Mouse (Mus musculus) liver, embryonic 11.5 days (tissue): ENCODE measurements around the gene Tbc1d25. TPM values are rescaled to one million over a fixed set of nuclear protein-coding genes. Genes with fewer than 3 reads are reported as not detected.
A peak's percentile ranks its signal among the peaks of the same experiment; 100 is the strongest.

Source experiments
- ATAC-seq: fragments of 200-750 bp; cut with Nextera tagmentation; replicated peaks from 2 replicates; pipeline ENCODE4 v1.8.0; 2017; ENCODE audit warnings: moderate number of reproducible peaks, mild to moderate bottlenecking, moderate TSS enrichment, moderate library complexity; ENCODE audit not compliant: low FRiP score
- DNase-seq: peaks from one replicate; pipeline ENCODE4 v3.0.0-alpha.2; 2017; ENCODE audit warnings: low spot score
- H3K27ac ChIP-seq: fragments of 300-500 bp; sonication (generic); 2 replicates; pipeline ENCODE4 v1.5.1; 2014; ENCODE audit warnings: mild to moderate bottlenecking, low read depth, low read length, control low read depth
- H3K27me3 ChIP-seq: fragments of 300-500 bp; sonication (generic); replicated peaks from 2 replicates; pipeline ENCODE4 v1.6.1; 2014; ENCODE audit warnings: low read length, mixed read lengths; ENCODE audit not compliant: control insufficient read depth, insufficient read depth
- H3K36me3 ChIP-seq: fragments of 300-500 bp; sonication (generic); 2 replicates; pipeline ENCODE4 v1.6.1; 2014; ENCODE audit warnings: mild to moderate bottlenecking, low read length, moderate library complexity, mixed read lengths; ENCODE audit not compliant: control insufficient read depth, insufficient read depth
- H3K4me1 ChIP-seq: fragments of 300-500 bp; sonication (generic); replicated peaks from 2 replicates; pipeline ENCODE4 v1.6.1; 2014; ENCODE audit warnings: low read length, mixed read lengths; ENCODE audit not compliant: control insufficient read depth, insufficient read depth
- H3K4me2 ChIP-seq: fragments of 300-500 bp; sonication (generic); 2 replicates; pipeline ENCODE4 v1.6.1; 2014; ENCODE audit warnings: mild to moderate bottlenecking, control low read depth, moderate library complexity
- H3K4me3 ChIP-seq: fragments of 300-500 bp; sonication (generic); 2 replicates; pipeline ENCODE4 v1.5.1; 2014; ENCODE audit warnings: low read depth, low read length, control low read depth
- H3K9ac ChIP-seq: fragments of 300-500 bp; sonication (generic); 2 replicates; pipeline ENCODE4 v1.6.1; 2014; ENCODE audit warnings: low read depth, low read length, control low read depth
- H3K9me3 ChIP-seq: fragments of 300-500 bp; sonication (generic); 2 replicates; pipeline ENCODE4 v1.6.1; 2016; ENCODE audit warnings: low read length, inconsistent platforms, mixed read lengths; ENCODE audit not compliant: control insufficient read depth
- WGBS: fragments of 180-500 bp; shearing (Covaris S2); extraction: QIAGEN DNeasy Blood & Tissue Kit; methylation state at CpG from one replicate; pipeline ENCODE4 v1.1.7; 2014; 5-methylcytosine and 5-hydroxymethylcytosine counted together
- polyA plus RNA-seq: library from polyadenylated mRNA; unstranded; fragments of >200 nt; fragmentation: Nextera tagmentation; extraction: Ambion mirVana; gene quantifications from 2 replicates; pipeline ENCODE4 v1.2.1, GENCODE M21; 2014

The Tbc1d25 gene
- polyA plus RNA-seq, result 10.5 and 11.1 TPM in 2 replicates

GRCm38 (mm10) chrX:8175504-8176385, at the start of gene Tbc1d25:
Gene Tbc1d25, minus strand, starts transcription at chrX:8176181.
- H3K9me3 ChIP-seq, result no peaks in the 10 kb centered on the region
- H3K4me3 ChIP-seq, result peak within 1 kb of the TSS; percentile 61
- no peaks in the 10 kb centered on the region for H3K27me3 ChIP-seq
- peak within 1 kb of the TSS; percentile 75 for H3K27ac ChIP-seq
- WGBS, result 9% methylated on average over 56 of the region's 56 CpGs
- H3K4me2 ChIP-seq, result peak within 1 kb of the TSS; percentile 63
- H3K9ac ChIP-seq, result peak within 1 kb of the TSS; percentile 70
- DNase-seq (peak; percentile 78), ATAC-seq (peak; percentile 91)
- H3K4me1 ChIP-seq, result 0 out of 2 replicates have a peak, but pooled peaks cover 2% of the 10 kb centered on the region
- no peaks in the 10 kb centered on the region for H3K36me3 ChIP-seq

DNA sequence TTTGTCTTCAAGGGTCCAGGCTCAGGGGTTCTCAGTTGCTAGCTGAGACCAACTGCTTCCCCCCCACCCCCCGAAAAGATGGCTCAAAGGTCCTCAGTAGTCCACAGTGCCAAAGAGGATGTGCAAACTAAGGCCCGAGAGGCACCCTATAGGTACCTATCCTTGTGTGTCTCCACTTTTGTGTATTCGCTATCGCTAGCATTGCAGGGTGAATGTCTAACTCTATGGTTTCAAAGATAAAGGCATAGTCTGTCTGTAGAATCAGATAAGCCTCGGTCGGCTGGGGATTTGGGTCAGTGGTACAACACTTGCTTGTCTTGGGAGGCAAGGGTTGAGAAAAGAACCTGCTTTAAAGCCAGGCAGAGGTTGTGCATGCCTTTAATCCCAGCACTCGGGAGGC, 47.5 kb upstream of the Tbc1d25 start:
- no peaks in the 10 kb centered on the region for H3K27me3 ChIP-seq
- WGBS, result 69% methylated on average over 7 of the region's 7 CpGs
- H3K4me1 ChIP-seq, result no peaks in the 10 kb centered on the region
- no peak overlapping the region for H3K4me2 ChIP-seq
- DNase-seq (no peak), ATAC-seq (0 out of 2 replicates have a peak, but pooled peaks have one; percentile 56)
- no peaks in the 10 kb centered on the region for H3K36me3 ChIP-seq
- H3K9ac ChIP-seq, result no peak overlapping the region
- H3K9me3 ChIP-seq, result no peaks in the 10 kb centered on the region
- no peak overlapping the region for H3K27ac ChIP-seq
- no peak overlapping the region for H3K4me3 ChIP-seq

DNA sequence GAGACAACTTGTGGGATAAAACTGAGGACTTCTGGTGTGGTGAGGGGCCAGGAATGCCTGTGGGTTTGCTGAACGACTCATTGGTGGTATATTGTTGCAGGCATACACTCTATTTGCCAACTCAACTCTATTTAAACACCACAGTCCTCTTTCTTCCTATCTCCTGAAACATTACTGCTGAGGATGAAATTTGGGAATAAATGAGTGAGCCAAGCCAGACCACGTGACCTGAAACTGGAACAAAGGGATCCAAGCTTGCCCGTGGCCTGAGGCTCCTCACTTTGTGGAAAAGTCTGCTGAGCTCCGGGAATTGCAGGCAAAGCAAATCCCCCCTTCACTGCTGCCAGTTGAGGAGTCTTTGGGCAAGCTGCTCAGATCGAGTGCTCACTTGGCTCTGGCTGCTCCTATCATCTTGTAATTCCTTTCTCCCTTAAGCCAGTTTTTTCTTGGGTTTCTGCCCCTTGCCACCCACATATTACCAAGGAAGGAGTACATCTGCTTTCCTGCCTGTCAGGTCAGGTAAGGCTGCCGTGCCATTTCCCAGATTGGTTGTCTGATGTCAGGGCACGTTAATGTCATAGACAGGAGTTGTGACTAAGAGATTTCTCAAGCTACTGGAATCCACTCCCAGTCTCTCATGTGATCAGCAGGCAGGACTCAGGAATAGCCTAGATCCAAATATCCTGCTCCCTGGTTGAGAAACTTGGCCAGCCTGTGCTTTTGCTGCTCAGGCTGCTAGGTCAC, 46.9 kb upstream of the Tbc1d25 start:
- no peak overlapping the region for H3K9ac ChIP-seq
- no peaks in the 10 kb centered on the region; the same call in 1 of the 2 replicates for H3K27me3 ChIP-seq
- H3K4me2 ChIP-seq, result no peak overlapping the region
- no peak for DNase-seq
- no peaks in the 10 kb centered on the region for H3K9me3 ChIP-seq
- no peaks in the 10 kb centered on the region for H3K36me3 ChIP-seq
- no peak for ATAC-seq
- H3K4me1 ChIP-seq, result no peaks in the 10 kb centered on the region
- H3K27ac ChIP-seq, result no peak overlapping the region
- H3K4me3 ChIP-seq, result no peak overlapping the region
- WGBS, result 51% methylated on average over 7 of the region's 7 CpGs

DNA sequence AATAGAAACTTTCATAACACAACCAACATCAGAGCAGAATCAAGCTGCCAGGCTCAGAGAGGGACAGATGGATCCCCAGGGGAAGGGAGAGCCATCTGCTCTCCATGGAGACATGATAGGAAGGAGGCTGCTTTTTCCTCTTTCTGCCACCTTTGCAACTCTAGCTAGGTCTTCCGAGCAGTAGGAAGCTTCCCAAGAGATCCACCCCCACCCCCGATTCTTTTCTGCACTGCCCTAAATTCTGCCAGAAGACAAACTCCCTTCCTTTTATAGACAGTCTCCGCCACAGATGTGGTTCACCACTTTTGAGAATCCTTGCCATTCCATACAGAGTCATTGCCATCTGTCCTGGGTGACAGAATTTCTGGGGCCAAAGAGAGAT, 46.3 kb upstream of the Tbc1d25 start:
- 44% methylated on average over 3 of the region's 3 CpGs for WGBS
- no peaks in the 10 kb centered on the region for H3K4me1 ChIP-seq
- H3K4me3 ChIP-seq, result no peak overlapping the region
- H3K9me3 ChIP-seq, result no peaks in the 10 kb centered on the region
- ATAC-seq, result no peak
- H3K4me2 ChIP-seq, result no peak overlapping the region
- no peak overlapping the region for H3K9ac ChIP-seq
- no peaks in the 10 kb centered on the region; the same call in 1 of the 2 replicates for H3K27me3 ChIP-seq
- no peak overlapping the region for H3K27ac ChIP-seq
- H3K36me3 ChIP-seq, result no peaks in the 10 kb centered on the region
- DNase-seq, result no peak

- Histone ChIP-seq H3K9ac (no peak overlapping the region), H3K27ac (no peak overlapping the region), H3K9me3 (no peaks in the 10 kb centered on the region), H3K36me3 (no peaks in the 10 kb centered on the region), H3K27me3 (no peaks in the 10 kb centered on the region; the same call in 1 of the 2 replicates), H3K4me1 (no peaks in the 10 kb centered on the region), H3K4me2 (no peak overlapping the region), H3K4me3 (no peak overlapping the region)
- WGBS, result 27% methylated on average over 8 of the region's 8 CpGs
- DNase-seq, result no peak
- ATAC-seq, result no peak
These were observed 43.7 kb upstream of the Tbc1d25 start for GRCm38 (mm10) chrX:8219651-8220050.

GRCm38 (mm10) chrX:8218114-8218513, 42.1 kb upstream of the Tbc1d25 start:
- no peak for ATAC-seq

GRCm38 (mm10) chrX:8217383-8217782, 41.4 kb upstream of the Tbc1d25 start:
- no peaks in the 10 kb centered on the region for H3K9me3 ChIP-seq
- no peaks in the 10 kb centered on the region; the same call in 1 of the 2 replicates for H3K27me3 ChIP-seq
- no peaks in the 10 kb centered on the region for H3K36me3 ChIP-seq
- no peak overlapping the region for H3K9ac ChIP-seq
- no peak overlapping the region for H3K4me2 ChIP-seq
- WGBS, result 30% methylated on average over 6 of the region's 6 CpGs
- H3K4me1 ChIP-seq, result no peaks in the 10 kb centered on the region
- DNase-seq (no peak), ATAC-seq (no peak)
- H3K27ac ChIP-seq, result no peak overlapping the region
- no peak overlapping the region for H3K4me3 ChIP-seq

More at GRCm38 (mm10) chrX:8218114-8218513, 42.1 kb upstream of the Tbc1d25 start:
- Histone ChIP-seq H3K27me3 (no peaks in the 10 kb centered on the region; the same call in 1 of the 2 replicates), H3K9me3 (no peaks in the 10 kb centered on the region), H3K4me1 (no peaks in the 10 kb centered on the region), H3K36me3 (no peaks in the 10 kb centered on the region), H3K4me2 (no peak overlapping the region), H3K9ac (no peak overlapping the region), H3K27ac (no peak overlapping the region), H3K4me3 (no peak overlapping the region)
- WGBS, result 40% methylated on average over 2 of the region's 2 CpGs
- no peak for DNase-seq

DNA sequence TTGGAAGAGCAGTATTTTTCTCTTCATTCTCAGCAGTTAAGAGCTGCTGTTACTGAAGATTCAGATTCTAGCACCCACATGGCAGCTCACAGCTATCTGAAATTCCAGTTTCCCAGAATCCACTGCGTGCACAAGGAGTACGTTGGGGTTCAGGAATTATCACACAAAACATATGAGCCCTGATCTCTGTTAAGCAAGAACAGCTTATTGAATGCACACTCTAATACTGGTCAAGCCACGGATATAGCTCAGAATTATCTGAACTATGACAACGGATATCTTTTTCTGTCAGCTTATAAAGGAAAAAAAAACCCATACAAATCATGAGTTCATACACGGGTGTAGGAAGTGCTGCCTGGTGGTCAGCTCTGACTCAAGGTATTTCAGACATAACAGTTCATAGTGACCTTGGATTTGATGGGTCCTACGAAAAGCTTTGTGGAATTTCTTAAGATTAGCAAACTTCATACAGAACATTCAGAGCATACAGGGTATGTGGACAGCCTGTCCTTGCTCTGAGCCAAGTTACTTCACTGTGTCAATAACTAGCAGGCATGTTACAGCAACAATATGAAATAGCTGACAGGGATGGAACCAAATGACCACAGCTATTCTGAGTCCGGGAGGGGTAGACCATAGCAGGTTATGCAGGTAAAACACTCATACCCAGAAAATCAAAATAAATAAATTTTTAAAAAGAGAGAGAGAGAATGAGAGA, 35.7 kb upstream of the Tbc1d25 start:
- Histone ChIP-seq H3K27me3 (no peaks in the 10 kb centered on the region), H3K27ac (no peak overlapping the region), H3K4me2 (no peak overlapping the region), H3K4me3 (no peak overlapping the region), H3K9me3 (no peaks in the 10 kb centered on the region), H3K4me1 (no peaks in the 10 kb centered on the region), H3K36me3 (no peaks in the 10 kb centered on the region), H3K9ac (no peak overlapping the region)
- ATAC-seq (no peak), DNase-seq (no peak)
- WGBS, result 68% methylated on average over 7 of the region's 7 CpGs
